Mouse (Mus musculus) heart, postnatal 0 days (tissue): Measurements from ENCODE around the gene Pakap. TPM values are rescaled to one million over a fixed set of nuclear protein-coding genes. Genes with fewer than 3 reads are reported as not detected.

ENCODE experiments used
- ATAC-seq: fragments of 200-750 bp; cut with Nextera tagmentation; 2 replicates; pipeline ENCODE4 v1.8.0; 2017; ENCODE audit warnings: low read depth, moderate number of reproducible peaks, moderate library complexity; ENCODE audit not compliant: insufficient read depth
- DNase-seq: peaks from one replicate; pipeline ENCODE4 v3.0.0-alpha.2; 2016; ENCODE audit warnings: low spot score
- H3K27ac ChIP-seq: fragments of 300-500 bp; sonication (generic); 2 replicates; pipeline ENCODE4 v1.5.1; 2014; ENCODE audit warnings: low read depth, mild to moderate bottlenecking
- H3K27me3 ChIP-seq: fragments of 300-500 bp; sonication (generic); 2 replicates; pipeline ENCODE4 v1.6.1; 2014; ENCODE audit warnings: low read length, mixed read lengths; ENCODE audit not compliant: control insufficient read depth, insufficient read depth
- H3K36me3 ChIP-seq: fragments of 300-500 bp; sonication (generic); replicated peaks from 2 replicates; pipeline ENCODE4 v1.6.1; 2014; ENCODE audit warnings: low read length, mixed read lengths; ENCODE audit not compliant: control insufficient read depth, insufficient read depth
- H3K4me1 ChIP-seq: fragments of 300-500 bp; sonication (generic); 2 replicates; pipeline ENCODE4 v1.6.1; 2014; ENCODE audit warnings: antibody characterized with exemption; ENCODE audit not compliant: control insufficient read depth, insufficient read depth
- H3K4me2 ChIP-seq: fragments of 300-500 bp; sonication (generic); 2 replicates; pipeline ENCODE4 v1.6.1; 2014; ENCODE audit warnings: low read depth, mild to moderate bottlenecking, low read length, moderate library complexity
- H3K4me3 ChIP-seq: fragments of 300-500 bp; sonication (generic); 2 replicates; pipeline ENCODE4 v1.5.1; 2014; ENCODE audit warnings: low read depth, low read length
- H3K9ac ChIP-seq: fragments of 300-500 bp; sonication (generic); replicated peaks from 2 replicates; pipeline ENCODE4 v1.6.1; 2014; ENCODE audit warnings: low read depth, low read length, mixed read lengths
- H3K9me3 ChIP-seq: fragments of 300-500 bp; sonication (generic); replicated peaks from 2 replicates; pipeline ENCODE4 v1.6.1; 2016; ENCODE audit warnings: low read length; ENCODE audit not compliant: control insufficient read depth
- CTCF ChIP-seq: IDR thresholded peaks from 2 replicates; pipeline ENCODE4 v1.5.1; 2016; ENCODE audit warnings: antibody characterized with exemption, control low read depth, low read depth
- EP300 ChIP-seq: IDR thresholded peaks from 2 replicates; pipeline ENCODE4 v1.6.1; 2016; ENCODE audit warnings: antibody characterized with exemption, low read depth
- WGBS: fragments of 180-500 bp; shearing (Covaris S2); extraction: QIAGEN DNeasy Blood & Tissue Kit; methylation state at CpG from one replicate; pipeline ENCODE4 v1.1.7; 2014; 5-methylcytosine and 5-hydroxymethylcytosine counted together
- polyA plus RNA-seq: library from polyadenylated mRNA; unstranded; fragments of >200 nt; fragmentation: Nextera tagmentation; extraction: Ambion mirVana; gene quantifications from 2 replicates; pipeline ENCODE4 v1.2.1, GENCODE M21; 2015
- total RNA-seq: library from RNA; depleted of rRNA; stranded (reverse); fragments of >200 nt; gene quantifications from 2 replicates; pipeline ENCODE4 v1.2.3, GENCODE M21; 2014; ENCODE audit warnings: low replicate concordance

Gene Pakap
- total and polyA plus RNA-seq, 2 experiments from 2014 or later = 21.1 to 43.7 TPM

DNA sequence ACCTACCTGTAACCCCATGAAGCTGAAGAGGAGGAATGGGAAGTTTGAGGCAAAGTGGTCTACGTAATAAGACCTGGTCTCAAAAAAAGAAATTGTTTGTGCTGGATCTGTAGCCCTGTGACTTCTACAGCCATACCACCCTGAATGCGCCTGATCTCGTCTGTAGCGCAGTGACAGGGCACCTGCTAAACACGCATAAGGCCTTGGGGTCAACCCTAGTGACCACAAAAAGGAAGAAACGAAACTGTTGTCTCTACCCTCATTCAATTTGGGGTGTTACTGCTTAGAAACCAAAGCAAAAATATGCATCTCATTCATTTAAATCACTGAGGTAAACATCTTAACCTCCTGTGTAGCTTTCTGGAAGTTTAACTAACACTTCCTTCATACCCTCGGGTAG lies 136.6 kb downstream of the Pakap start:
- Histone ChIP-seq H3K9me3 (no peaks in the 10 kb centered on the region), H3K4me2 (no peak overlapping the region), H3K36me3 (peaks cover 4% of the 10 kb centered on the region; the same call in 1 of the 2 replicates), H3K27me3 (no peaks in the 10 kb centered on the region), H3K4me3 (no peak overlapping the region), H3K4me1 (no peaks in the 10 kb centered on the region), H3K27ac (no peak overlapping the region), H3K9ac (no peak overlapping the region)
- DNase-seq = no peak
- ATAC-seq = no peak
- no peak for TF ChIP-seq CTCF
- no peak for TF ChIP-seq EP300
- 93% methylated on average over 7 of the region's 7 CpGs for WGBS

GRCm38 (mm10) chr4:57715849-57716248 lies 147.9 kb downstream of the Pakap start:
- no peak overlapping the region for H3K27ac ChIP-seq
- 0 out of 2 replicates have a peak, but pooled peaks cover 4% of the 10 kb centered on the region for H3K4me1 ChIP-seq
- no peak overlapping the region for H3K9ac ChIP-seq
- H3K27me3 ChIP-seq = no peaks in the 10 kb centered on the region
- no peak for TF ChIP-seq EP300
- no peak for TF ChIP-seq CTCF
- H3K36me3 ChIP-seq = peaks cover 7% of the 10 kb centered on the region; the same call in 1 of the 2 replicates
- no peaks in the 10 kb centered on the region for H3K9me3 ChIP-seq
- no peak for DNase-seq
- no peak overlapping the region for H3K4me2 ChIP-seq
- no peak overlapping the region for H3K4me3 ChIP-seq
- no peak for ATAC-seq

DNA sequence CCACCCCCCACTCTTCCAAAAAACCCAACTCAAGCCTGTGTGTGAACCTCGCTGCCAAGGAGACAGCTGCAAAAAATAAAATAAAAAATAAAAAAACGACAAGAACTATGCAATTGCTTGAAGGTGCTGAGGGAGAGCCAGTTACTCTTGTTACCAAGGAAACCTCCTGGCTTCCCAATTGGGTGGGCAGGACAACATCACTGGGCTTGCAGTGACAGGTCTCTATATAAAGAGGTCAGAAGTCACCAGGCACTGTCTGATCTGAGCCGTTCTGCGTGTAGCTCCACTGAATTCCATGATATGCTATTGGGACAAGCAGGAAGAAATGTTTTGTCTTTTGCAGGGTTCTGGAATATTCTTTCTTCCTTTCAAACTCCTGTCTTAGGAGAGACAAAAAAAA lies 148.8 kb downstream of the Pakap start:
- H3K4me3 ChIP-seq = no peak overlapping the region
- 0 out of 2 replicates have a peak, but pooled peaks cover 4% of the 10 kb centered on the region for H3K4me1 ChIP-seq
- no peaks in the 10 kb centered on the region for H3K9me3 ChIP-seq
- no peak overlapping the region for H3K27ac ChIP-seq
- 55% methylated on average over 4 of the region's 4 CpGs for WGBS
- TF ChIP-seq EP300 (no peak), CTCF (no peak)
- no peak overlapping the region for H3K4me2 ChIP-seq
- no peak for ATAC-seq
- no peak for DNase-seq
- H3K9ac ChIP-seq = no peak overlapping the region
- H3K27me3 ChIP-seq = no peaks in the 10 kb centered on the region
- 0 out of 2 replicates have a peak, but pooled peaks cover 4% of the 10 kb centered on the region for H3K36me3 ChIP-seq

GRCm38 (mm10) chr4:57717354-57717753 lies 149.4 kb downstream of the Pakap start, which contains the start of gene Akap2:
Gene Akap2 (plus strand): TSS chr4:57717657.
- no peak within 1 kb of the TSS for H3K4me3 ChIP-seq
- 0 out of 2 replicates have a peak, but pooled peaks cover 4% of the 10 kb centered on the region for H3K36me3 ChIP-seq
- 0 out of 2 replicates have a peak, but pooled peaks cover 4% of the 10 kb centered on the region for H3K4me1 ChIP-seq
- no peak within 1 kb of the TSS for H3K27ac ChIP-seq
- 91% methylated on average over 9 of the region's 9 CpGs for WGBS
- no peak for ATAC-seq
- H3K9me3 ChIP-seq = no peaks in the 10 kb centered on the region
- no peak for TF ChIP-seq CTCF
- no peak for TF ChIP-seq EP300
- DNase-seq = no peak
- H3K4me2 ChIP-seq = no peak within 1 kb of the TSS
- no peaks in the 10 kb centered on the region for H3K27me3 ChIP-seq
- no peak within 1 kb of the TSS for H3K9ac ChIP-seq

- ATAC-seq (no peak), DNase-seq (no peak)
- H3K36me3 ChIP-seq = 0 out of 2 replicates have a peak, but pooled peaks cover 4% of the 10 kb centered on the region
- no peak overlapping the region for H3K4me3 ChIP-seq
- H3K9ac ChIP-seq = no peak overlapping the region
- H3K4me1 ChIP-seq = 0 out of 2 replicates have a peak, but pooled peaks cover 4% of the 10 kb centered on the region
- TF ChIP-seq EP300 (no peak), CTCF (no peak)
- WGBS = 92% methylated on average over 1 of the region's 1 CpGs
- H3K4me2 ChIP-seq = no peak overlapping the region
- no peak overlapping the region for H3K27ac ChIP-seq
- no peaks in the 10 kb centered on the region for H3K27me3 ChIP-seq
- H3K9me3 ChIP-seq = no peaks in the 10 kb centered on the region
Observed at GRCm38 (mm10) chr4:57719370-57719769, 151.4 kb downstream of the Pakap start.

DNA sequence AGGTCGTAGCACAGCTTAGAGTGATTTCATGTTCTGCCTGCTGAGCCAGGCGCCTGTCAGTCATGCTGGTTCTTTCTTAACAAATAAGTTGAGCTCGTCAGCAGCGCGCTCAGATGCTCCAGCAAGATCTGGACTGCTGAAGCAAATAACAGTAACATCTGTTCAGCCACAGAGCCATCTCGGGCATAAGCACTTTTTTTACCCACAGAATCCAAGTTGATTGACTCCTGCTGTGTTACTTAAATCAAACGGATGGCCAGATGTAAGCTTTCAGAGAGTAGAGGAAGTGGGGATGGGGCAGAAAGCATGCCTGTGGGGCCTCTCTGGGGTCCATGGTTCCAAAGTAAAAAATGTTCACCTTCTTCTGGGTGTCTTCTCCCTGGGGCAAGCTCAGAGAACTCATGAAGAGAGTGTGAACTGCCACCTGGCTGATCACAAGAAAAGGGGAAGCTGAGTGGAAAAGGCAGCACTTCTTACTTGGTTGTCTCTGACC lies 152.9 kb downstream of the Pakap start:
- WGBS = 51% methylated on average over 7 of the region's 7 CpGs
- H3K4me1 ChIP-seq = 0 out of 2 replicates have a peak, but pooled peaks cover 4% of the 10 kb centered on the region
- TF ChIP-seq CTCF = no peak
- no peak for TF ChIP-seq EP300
- ATAC-seq (no peak), DNase-seq (no peak)
- H3K27ac ChIP-seq = peak overlapping the region; percentile 15; the same call in 1 of the 2 replicates
- no peak overlapping the region for H3K4me3 ChIP-seq
- no peaks in the 10 kb centered on the region for H3K27me3 ChIP-seq
- H3K9me3 ChIP-seq = no peaks in the 10 kb centered on the region
- H3K4me2 ChIP-seq = no peak overlapping the region
- 0 out of 2 replicates have a peak, but pooled peaks cover 4% of the 10 kb centered on the region for H3K36me3 ChIP-seq
- H3K9ac ChIP-seq = no peak overlapping the region
